Mouse (Mus musculus): ENCODE measurements at regions not wholly inside any gene's neighbourhood (a gene's known extent, or its start where the extent isn't known, plus 50 kb on each side); places are given as distances from the start of the nearest gene placed in this dataset.
"Not testable (repeated sequence)": the region's sequence is repeated elsewhere in the genome, so short reads cannot be mapped to it uniquely, and the experiment has no call there.

- TF ChIP-seq CTCF (IDR thresholded peaks at IDR 0.05) = no peak
- no peak for TF ChIP-seq EP300 (IDR thresholded peaks at IDR 0.05)
- ATAC-seq (no peak), DNase-seq (ENCODE audit: low spot score) (no peak)
- WGBS = 89% methylated on average over 4 of the region's 4 CpGs
- no peaks in the 10 kb centered on the region for H3K4me1 ChIP-seq (ENCODE audit: insufficient read depth, low read depth, low read length)
- H3K9ac ChIP-seq (replicated peaks; ENCODE audit: low read depth) = no peak overlapping the region
- no peaks in the 10 kb centered on the region for H3K9me3 ChIP-seq (ENCODE audit: low read length)
- no peaks in the 10 kb centered on the region for H3K36me3 ChIP-seq (ENCODE audit: insufficient read depth, low read length)
- H3K4me2 ChIP-seq (replicated peaks; ENCODE audit: low read depth, low read length) = no peak overlapping the region
- H3K27ac ChIP-seq (ENCODE audit: low read length) = no peak overlapping the region
- H3K4me3 ChIP-seq (ENCODE audit: low read depth, low read length) = no peak overlapping the region
- no peaks in the 10 kb centered on the region for H3K27me3 ChIP-seq (replicated peaks; ENCODE audit: insufficient read depth, low read length)
Observed at GRCm38 (mm10) chr13:89375526-89376474, 163.8 kb upstream of the Hapln1 start.

DNA sequence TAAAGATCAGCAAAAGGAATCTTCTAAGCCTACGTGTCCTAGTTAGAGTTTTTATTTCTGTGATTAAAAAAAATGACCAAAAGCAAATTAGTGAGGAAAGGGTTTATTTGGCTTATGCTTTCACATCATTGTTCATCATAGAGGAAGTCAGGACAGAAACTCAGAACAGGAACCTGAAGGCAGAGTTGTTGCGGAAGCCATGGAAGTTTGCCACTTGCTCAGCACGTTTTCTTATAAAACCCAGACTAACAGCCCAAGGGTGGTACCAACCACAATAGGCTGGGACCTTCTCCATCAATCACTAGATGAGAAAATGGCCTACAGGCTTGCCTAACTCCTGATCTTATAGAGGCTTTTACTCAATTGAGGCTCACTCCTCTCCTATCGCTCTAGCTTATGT, 161.2 kb upstream of the Hapln1 start:
- H3K36me3 ChIP-seq (ENCODE audit: insufficient read depth, low read length) = no peaks in the 10 kb centered on the region
- no peak overlapping the region for H3K4me3 ChIP-seq (ENCODE audit: low read depth, low read length)
- WGBS = 90% methylated on average over 4 of the region's 4 CpGs
- no peak overlapping the region for H3K27ac ChIP-seq (ENCODE audit: low read length)
- TF ChIP-seq CTCF (IDR thresholded peaks at IDR 0.05) = no peak
- TF ChIP-seq EP300 (IDR thresholded peaks at IDR 0.05) = no peak
- H3K4me2 ChIP-seq (replicated peaks; ENCODE audit: low read depth, low read length) = no peak overlapping the region
- no peaks in the 10 kb centered on the region for H3K9me3 ChIP-seq (ENCODE audit: low read length)
- ATAC-seq = no peak
- no peak for DNase-seq (ENCODE audit: low spot score)
- no peak overlapping the region for H3K9ac ChIP-seq (replicated peaks; ENCODE audit: low read depth)
- no peaks in the 10 kb centered on the region for H3K27me3 ChIP-seq (replicated peaks; ENCODE audit: insufficient read depth, low read length)
- no peaks in the 10 kb centered on the region for H3K4me1 ChIP-seq (ENCODE audit: insufficient read depth, low read depth, low read length)

DNA sequence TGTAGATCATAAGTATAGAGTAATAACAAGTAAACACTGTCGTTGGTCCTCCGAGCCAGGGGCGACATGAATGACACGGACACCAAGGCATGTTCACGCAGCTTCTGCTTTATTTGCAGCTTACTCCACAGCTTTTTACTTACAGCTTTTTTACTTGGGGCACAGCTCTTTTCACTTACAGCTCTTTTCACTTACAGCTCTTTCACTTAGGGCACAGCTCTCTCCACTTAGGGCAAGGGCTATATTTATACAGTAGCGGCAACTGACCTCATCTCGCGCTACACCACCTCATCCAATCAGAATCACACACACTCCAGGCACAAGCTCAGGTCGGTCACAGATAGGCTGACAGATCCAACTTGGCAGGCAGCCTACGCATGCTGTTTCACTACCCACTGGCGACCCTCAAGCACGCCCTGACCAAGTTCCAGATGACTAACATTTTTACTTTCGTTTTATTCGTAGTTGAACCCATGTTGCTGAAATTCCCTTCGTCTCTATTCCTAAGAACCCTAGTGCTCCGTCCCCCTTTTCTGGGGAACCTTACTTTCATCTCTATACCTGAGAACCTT, 155.9 kb upstream of the Hapln1 start:
- ATAC-seq = not testable (repeated sequence)

DNA sequence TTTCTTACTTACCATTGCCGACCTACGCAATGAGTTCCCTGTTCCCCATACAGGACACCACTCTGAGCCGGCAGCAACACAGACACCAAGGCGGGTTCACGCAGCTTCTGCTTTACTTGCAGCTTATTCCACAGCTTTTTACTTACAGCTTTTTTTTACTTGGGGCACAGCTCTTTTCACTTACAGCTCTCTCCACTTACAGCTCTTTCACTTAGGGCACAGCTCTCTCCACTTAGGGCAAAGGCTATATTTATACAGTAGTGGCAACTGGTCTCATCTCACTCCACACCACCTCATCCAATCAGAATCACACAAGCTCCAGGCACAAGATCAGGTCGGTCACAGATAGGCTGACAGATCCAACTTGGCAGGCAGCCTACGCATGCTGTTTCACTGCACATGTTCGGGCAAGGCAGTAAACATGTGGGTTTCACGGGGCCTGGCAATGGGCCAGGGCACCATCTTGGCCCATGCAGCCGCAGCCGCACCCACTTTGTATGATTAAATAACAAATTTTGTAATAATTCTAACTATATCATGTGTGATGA, 154.9 kb upstream of the Hapln1 start:
- no peak overlapping the region for H3K9ac ChIP-seq (replicated peaks; ENCODE audit: low read depth)
- TF ChIP-seq EP300 (IDR thresholded peaks at IDR 0.05) = no peak
- H3K4me2 ChIP-seq (replicated peaks; ENCODE audit: low read depth, low read length) = no peak overlapping the region
- no peaks in the 10 kb centered on the region for H3K27me3 ChIP-seq (replicated peaks; ENCODE audit: insufficient read depth, low read length)
- H3K27ac ChIP-seq (ENCODE audit: low read length) = no peak overlapping the region
- ATAC-seq = no peak
- no peak for DNase-seq (ENCODE audit: low spot score)
- no peaks in the 10 kb centered on the region for H3K36me3 ChIP-seq (ENCODE audit: insufficient read depth, low read length)
- no peaks in the 10 kb centered on the region for H3K4me1 ChIP-seq (ENCODE audit: insufficient read depth, low read depth, low read length)
- WGBS = 60% methylated on average over 11 of the region's 11 CpGs
- no peaks in the 10 kb centered on the region for H3K9me3 ChIP-seq (ENCODE audit: low read length)
- H3K4me3 ChIP-seq (ENCODE audit: low read depth, low read length) = no peak overlapping the region

More for the DNA sequence above, 155.9 kb upstream of the Hapln1 start:
- not testable (repeated sequence) for H3K9me3 ChIP-seq (ENCODE audit: low read length); H3K27me3 ChIP-seq (replicated peaks; ENCODE audit: insufficient read depth, low read length); H3K4me3 ChIP-seq (ENCODE audit: low read depth, low read length); H3K27ac ChIP-seq (ENCODE audit: low read length); H3K9ac ChIP-seq (replicated peaks; ENCODE audit: low read depth); H3K4me1 ChIP-seq (ENCODE audit: insufficient read depth, low read depth, low read length); H3K4me2 ChIP-seq (replicated peaks; ENCODE audit: low read depth, low read length); H3K36me3 ChIP-seq (ENCODE audit: insufficient read depth, low read length); DNase-seq (ENCODE audit: low spot score)
- 93% methylated on average over 16 of the region's 16 CpGs for WGBS

DNA sequence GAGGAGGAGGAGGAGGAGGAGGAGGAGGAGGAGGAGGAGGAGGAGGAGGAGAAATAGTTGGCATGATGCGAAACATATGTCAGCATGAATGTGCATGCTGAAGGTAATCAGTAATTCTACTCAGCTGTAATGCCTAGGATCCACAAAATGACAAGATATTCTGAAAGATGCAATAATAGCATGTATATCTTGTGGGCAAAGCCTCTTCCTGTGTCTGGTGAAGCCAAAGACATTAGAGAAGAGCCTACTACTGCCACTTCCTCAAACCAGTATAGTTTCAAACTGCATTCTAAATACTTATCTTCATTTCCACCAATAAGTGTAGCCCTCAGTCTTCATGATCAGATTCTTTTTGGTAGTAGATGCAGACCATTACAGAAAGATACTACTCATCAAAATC, 152.2 kb upstream of the Hapln1 start:
- Histone ChIP-seq H3K27ac (ENCODE audit: low read length) (no peak overlapping the region), H3K4me1 (ENCODE audit: insufficient read depth, low read depth, low read length) (no peaks in the 10 kb centered on the region), H3K27me3 (replicated peaks; ENCODE audit: insufficient read depth, low read length) (no peaks in the 10 kb centered on the region), H3K36me3 (ENCODE audit: insufficient read depth, low read length) (no peaks in the 10 kb centered on the region), H3K9ac (replicated peaks; ENCODE audit: low read depth) (no peak overlapping the region), H3K9me3 (ENCODE audit: low read length) (no peaks in the 10 kb centered on the region), H3K4me2 (replicated peaks; ENCODE audit: low read depth, low read length) (no peak overlapping the region), H3K4me3 (ENCODE audit: low read depth, low read length) (no peak overlapping the region)
- DNase-seq (ENCODE audit: low spot score) = no peak
- WGBS = 100% methylated on average over 1 of the region's 1 CpGs
- TF ChIP-seq CTCF (IDR thresholded peaks at IDR 0.05) = no peak
- no peak for TF ChIP-seq EP300 (IDR thresholded peaks at IDR 0.05)
- no peak for ATAC-seq

- H3K9me3 ChIP-seq (ENCODE audit: low read length) = no peaks in the 10 kb centered on the region
- WGBS = 35% methylated on average over 1 of the region's 1 CpGs
- no peaks in the 10 kb centered on the region for H3K27me3 ChIP-seq (replicated peaks; ENCODE audit: insufficient read depth, low read length)
- no peak overlapping the region for H3K4me3 ChIP-seq (ENCODE audit: low read depth, low read length)
- no peak for TF ChIP-seq CTCF (IDR thresholded peaks at IDR 0.05)
- DNase-seq (ENCODE audit: low spot score) (no peak), ATAC-seq (no peak)
- no peak overlapping the region for H3K4me2 ChIP-seq (replicated peaks; ENCODE audit: low read depth, low read length)
- H3K4me1 ChIP-seq (ENCODE audit: insufficient read depth, low read depth, low read length) = no peaks in the 10 kb centered on the region
- H3K27ac ChIP-seq (ENCODE audit: low read length) = no peak overlapping the region
- no peaks in the 10 kb centered on the region for H3K36me3 ChIP-seq (ENCODE audit: insufficient read depth, low read length)
- no peak overlapping the region for H3K9ac ChIP-seq (replicated peaks; ENCODE audit: low read depth)
Observed at GRCm38 (mm10) chr13:89389149-89389548, 150.4 kb upstream of the Hapln1 start.
